Mouse (Mus musculus) kidney, adult 2 months (tissue): Measurements from ENCODE around the gene Ccnjl.

ENCODE experiments used
- CTCF ChIP-seq: fragments of 200-500 bp; conservative IDR thresholded peaks from 2 replicates; pipeline ENCODE4 v1.5.1; 2011; ENCODE audit warnings: low read depth, mild to moderate bottlenecking, control low read depth, low read length, moderate library complexity, mixed read lengths; ENCODE audit not compliant: insufficient read depth, insufficient read length
- POLR2A ChIP-seq: fragments of 200-500 bp; IDR thresholded peaks from one replicate; pipeline ENCODE4 v1.6.1; 2011; ENCODE audit warnings: low read depth, low read length, control low read depth

- TF ChIP-seq POLR2A, result no peak
- peak; percentile 48 for TF ChIP-seq CTCF
Observed at GRCm38 (mm10) chr11:43556538-43556937, 28.0 kb downstream of the Ccnjl start.
